Mouse (Mus musculus) E14TG2a.4 (cell line): ENCODE results near the gene Hist1h4h.

Experiments
- CTCF ChIP-seq: conservative IDR thresholded peaks from 2 replicates; pipeline ENCODE4 v1.5.1; 2014; ENCODE audit warnings: low read length
- POU5F1 ChIP-seq: IDR thresholded peaks from 2 replicates; pipeline ENCODE4 v1.6.1; 2014; ENCODE audit warnings: low read length, borderline replicate concordance

- TF ChIP-seq CTCF (no peak), POU5F1 (no peak)
These were observed 1.8 kb upstream of the Hist1h4h start for GRCm38 (mm10) chr13:23529005-23529404.
